Mouse (Mus musculus) adrenal gland, postnatal 10 days (tissue): Measurements from ENCODE around the gene Optn. TPM values are rescaled to one million over a fixed set of nuclear protein-coding genes. Genes with fewer than 3 reads are reported as not detected.

Experiments
- DNase-seq: peaks from one replicate; pipeline ENCODE4 v3.0.0; 2021; ENCODE audit warnings: mixed read lengths
- total RNA-seq, 2 experiments: library from RNA; stranded (reverse); gene quantifications; 2 replicates each; pipeline ENCODE4 v1.2.3; 2021

Gene Optn
- total RNA-seq, 2 experiments from 2014 or later, result 62.8 to 75.2 TPM

DNA sequence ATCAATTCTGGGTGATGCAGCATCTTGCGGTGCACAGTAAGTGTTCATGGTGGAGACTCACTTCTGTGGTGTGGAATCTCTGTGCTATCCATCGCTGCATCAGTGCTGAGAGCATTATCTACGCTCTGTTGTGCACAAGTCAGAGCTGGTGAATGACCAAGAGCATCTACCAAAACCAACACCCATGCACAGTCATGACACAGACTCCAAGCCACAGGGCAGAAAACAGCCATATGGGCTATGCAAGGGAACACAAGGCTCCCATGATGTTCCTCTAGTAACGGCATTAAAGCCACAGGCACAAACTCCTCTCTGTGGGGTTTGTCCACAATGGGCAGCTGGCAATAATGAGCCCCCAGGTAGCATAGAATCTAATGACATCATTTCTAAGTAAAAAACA is 34.0 kb downstream of the Optn start:
- no peak for DNase-seq

DNA sequence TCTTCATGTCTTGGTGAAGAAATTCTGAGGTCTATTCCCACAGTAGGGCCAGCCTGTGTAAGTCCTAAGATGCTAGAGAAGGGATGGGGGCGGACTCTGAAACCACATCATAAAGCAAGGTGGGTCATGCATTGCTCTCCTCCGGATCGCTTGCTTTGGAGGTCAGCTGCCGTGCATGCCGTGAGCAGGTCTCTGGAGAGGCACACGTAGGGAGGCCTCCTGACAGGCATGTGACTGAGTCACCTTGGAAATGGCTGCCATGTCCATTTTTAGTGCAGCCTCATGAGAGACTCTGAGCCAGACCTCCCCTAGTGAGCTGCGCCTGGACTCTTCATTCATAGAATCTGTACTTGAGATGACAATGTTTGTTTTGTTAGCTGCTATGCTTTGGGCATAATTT is 35.8 kb downstream of the Optn start:
- no peak for DNase-seq

DNA sequence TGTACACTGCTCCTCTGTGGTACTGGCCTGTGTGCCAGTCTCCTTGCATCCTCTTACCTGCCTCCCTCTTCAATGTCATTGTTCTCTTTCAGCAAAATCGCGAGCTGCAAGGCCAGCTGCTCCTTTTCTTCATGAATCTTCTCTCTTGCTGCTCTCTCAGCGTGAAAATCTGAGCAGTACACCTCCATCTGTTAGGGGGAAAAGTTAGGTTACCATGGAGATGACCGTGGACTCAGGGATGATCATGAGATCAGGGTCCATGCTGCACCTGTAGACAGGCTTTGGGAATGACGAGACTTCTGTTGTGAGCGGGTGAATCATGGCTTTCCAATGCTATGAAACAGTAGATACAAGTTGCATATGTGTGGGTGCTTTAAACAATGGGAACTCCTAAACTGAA is 36.8 kb downstream of the Optn start:
- DNase-seq, result no peak

DNA sequence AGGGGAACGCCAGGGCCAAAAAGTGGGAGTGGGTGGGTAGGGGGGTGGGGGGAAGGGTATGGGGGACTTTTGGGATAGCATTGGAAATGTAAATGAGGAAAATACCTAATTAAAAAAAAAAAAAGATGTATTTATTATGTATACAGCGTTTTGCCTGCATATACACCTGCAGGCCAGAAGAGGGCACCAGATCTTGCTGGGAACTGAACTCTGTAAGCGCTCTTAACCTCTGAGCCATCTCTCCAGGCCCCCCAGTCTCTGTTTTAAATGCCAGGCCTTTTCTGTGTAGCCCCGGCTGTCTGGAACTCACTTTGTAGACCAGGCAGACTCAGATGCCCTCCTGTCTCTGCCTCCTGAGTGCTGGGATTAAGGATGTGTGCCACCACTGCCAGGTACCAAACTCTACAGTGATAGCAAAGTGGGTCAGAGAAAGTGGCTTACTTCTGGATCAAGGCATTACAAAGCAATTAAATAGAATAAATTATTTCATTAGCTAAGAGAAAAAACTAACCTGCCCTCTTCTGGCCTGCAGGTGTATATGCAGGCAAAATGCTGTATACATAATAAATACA is 38.6 kb downstream of the Optn start:
- no peak for DNase-seq

DNA sequence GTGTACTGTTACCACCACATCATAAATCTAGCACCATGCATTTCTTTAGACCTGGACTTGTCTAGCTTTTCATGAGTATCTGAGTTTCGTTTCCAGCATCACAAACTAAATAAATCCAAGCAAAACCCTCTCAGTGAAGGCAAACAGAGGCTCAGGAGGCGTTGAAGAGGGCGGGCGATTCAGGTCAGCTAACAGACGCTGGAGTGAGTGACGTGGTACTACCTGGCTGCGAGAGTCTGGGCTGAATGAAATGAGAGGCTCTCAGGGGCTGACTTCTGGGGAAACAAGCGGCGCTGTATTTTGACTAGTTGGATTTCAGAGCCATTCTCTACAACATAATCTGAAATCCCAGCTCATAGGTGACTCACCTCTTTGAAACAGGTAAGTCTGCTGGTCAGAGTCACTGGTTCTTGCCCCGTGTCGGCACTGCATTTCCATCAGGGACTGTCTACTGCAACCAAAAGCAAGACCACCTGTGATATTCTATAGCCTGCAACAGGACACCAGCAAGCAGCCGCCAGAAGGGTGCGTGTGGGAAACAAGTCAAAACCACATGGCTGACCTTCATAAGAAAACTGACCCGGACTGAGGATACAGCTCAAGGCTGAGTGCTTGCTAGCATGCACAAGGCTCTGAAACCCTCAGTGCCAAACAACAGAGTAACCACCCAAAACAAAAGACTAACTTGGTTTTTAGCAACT is 40.0 kb downstream of the Optn start:
- peak; percentile 29 for DNase-seq

DNA sequence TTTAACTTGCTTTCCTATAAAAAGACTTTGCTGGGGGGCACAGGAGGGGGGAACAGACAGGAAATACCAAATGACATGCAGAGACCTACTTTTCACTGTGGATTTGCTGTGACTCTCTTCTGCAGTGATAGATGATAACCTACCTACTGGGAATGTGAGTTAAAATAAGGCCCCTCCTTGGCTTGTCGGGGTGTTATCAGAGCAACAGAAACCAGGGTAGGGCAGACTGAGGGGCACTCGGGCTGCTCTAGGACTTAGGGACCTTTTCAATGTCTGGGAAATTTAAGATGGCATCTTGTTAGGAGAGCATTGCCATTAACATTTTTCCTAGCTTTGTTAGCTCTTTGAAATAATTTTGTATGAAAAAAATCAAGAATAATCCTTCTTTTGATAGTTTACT is 40.6 kb downstream of the Optn start:
- DNase-seq, result no peak

DNA sequence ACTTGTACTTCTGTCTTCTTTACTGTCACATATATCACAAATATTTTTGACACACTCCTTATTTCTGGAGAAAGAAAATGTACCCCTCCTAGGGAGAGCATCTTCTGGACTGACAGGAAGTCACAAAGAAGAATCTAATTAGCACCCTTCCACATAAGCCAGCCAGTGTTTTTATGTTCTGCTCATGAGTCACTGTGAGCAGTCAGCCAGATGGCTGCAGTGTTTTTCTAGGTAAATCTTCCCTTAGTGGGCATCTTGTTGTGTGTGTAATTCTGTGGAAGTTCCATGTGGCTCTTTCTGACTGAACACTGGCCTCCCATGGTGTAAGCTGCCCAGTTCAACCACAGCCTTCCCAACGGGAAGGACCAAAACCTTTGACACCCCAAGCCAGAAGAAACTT is 44.1 kb downstream of the Optn start:
- DNase-seq, result no peak

DNA sequence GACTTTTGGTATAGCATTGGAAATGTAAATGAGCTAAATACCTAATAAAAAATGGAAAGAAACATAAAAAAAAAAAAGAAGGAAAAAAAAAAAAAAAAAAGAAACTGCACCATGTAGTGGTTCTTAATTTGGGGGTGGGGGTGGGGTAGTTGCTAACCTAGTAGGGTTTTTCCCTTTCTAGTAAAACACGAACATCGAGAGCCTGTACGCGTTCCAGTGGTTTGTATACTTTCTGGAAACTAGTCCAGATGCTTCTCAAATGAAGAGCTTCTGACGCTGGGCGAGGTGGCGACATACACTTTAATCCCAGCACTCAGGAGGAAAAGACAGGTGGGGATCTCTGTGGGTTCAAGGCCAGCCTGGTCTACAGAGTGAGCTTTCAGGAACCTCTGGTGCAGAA is 46.9 kb downstream of the Optn start:
- DNase-seq, result no peak

DNA sequence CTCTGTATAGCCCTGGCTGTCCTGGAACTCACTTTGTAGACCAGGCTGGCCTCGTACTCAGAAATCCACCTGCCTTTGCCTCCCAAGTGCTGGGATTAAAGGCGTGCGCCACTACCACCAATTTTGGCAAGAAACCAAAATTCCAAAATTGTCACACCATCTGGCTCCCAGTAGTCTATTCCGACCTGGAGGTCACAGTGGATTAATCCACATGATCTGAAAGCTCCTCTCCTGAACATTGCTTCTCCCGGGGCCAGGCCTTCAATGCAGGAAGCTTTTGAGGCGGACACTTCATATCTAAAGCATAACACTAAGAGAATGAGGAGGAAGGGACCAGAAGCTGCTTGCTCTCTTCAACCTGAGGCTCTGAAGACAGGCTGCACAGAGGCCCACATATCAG is 48.3 kb downstream of the Optn start:
- DNase-seq, result no peak

DNA sequence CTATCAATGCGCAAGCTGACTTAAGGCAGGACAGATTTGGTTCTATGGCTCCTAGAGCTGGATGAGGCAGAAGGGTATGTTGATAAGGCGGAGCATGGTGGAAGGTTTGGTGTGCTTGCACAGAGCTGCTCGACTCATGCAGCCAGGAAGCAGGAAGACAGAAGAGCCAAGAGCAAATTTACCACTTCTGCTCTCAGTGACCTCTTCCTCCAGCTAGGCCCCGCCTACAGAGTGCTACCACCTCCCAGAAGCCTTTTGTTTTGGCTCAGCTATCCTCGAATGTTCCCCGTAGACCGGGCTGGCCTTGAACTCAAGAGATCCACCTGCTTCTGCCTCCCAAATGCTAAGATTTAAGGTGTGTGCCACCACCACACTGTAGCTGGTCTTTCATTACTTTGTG is 49.2 kb downstream of the Optn start:
- peak; percentile 17 for DNase-seq

DNA sequence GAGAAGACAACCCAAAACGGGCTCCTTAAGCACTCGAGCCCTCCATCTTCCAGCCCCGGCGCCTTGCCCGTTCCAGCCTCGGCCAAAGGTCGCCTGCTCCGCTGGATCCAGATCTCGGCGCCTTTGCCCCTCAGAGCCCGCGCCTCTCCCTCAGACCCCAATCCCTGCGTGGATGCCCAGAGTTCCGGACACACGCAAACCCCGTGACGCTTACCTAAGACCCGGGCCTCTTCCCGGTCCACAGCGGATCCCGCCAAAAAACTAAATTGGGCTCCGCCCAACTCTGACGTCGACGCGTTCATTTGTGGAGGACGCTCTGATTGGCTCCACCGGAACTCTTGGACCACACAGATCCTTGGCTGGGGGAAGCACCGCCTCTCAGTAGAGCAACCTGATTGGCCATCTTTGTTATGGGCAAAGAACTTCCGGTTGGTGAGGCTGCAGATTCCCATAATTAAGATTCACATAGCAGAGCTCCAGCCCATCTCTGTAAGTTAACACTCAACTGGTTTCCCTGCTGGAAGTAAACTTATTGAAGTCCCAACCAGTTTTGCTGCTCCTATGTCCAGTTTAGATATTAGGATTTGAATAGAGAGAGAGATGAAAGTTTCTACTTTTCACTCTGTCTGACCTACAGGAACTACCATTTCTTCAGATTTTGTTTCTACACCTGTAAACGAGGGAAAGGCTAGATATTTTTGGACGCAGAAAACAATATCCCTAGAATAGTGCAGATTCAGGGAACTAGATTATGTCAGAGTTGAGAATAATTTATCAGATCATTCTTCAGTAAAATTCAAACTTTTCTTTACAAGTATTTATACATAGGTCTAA is 51.1 kb downstream of the Optn start, which contains the start of gene Mcm10:
Gene Mcm10 (minus strand): TSS at position 301 of the 834 bp plus-strand sequence.
- DNase-seq, result peak; percentile 94

DNA sequence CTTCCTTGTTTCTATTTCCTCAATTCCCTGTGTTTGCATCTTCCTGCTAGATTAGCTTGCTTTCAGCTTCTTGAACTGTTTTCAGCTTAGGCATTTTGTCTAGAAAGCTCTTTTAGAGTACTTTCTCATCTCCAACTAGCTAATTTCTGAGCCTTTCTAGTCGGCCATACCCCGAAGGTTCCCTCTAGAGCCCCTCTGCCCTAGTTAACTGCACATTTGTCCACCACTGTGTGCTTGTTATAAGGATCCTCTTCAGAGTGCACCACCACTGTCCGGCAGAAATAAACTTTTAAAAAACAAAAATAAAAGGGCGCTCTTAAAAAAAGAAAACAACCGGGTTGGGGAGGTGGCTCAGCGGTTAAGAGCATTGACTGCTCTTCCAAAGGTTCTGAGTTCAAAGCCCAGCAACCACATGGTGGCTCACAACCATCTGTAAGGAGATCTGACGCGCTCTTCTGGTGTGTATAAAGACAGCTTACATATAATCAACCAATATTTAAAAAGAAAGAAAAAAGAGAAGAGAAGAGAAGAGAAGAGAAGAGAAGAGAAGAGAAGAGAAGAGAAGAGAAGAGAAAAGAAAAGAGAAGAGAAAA is 51.9 kb downstream of the Optn start:
- DNase-seq, result no peak

DNA sequence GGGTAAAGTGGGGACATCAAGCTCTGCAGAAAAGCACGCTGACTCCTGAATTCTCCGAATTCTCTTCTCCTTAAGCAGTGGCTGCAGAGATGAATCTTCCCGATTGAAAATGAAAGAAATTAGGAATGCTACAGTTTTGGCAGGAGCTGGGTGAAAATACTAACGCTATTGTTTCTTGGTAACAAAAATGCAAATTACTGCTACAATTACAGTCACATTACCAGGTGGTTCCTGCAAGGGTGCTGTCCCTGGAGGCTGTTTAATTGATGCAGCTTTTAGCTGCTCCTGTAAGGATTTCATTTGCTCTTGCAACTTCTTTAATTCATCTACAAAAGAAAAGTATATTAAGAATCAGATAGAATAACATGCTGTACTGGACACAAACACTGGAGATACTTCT is 56.7 kb downstream of the Optn start:
- DNase-seq, result no peak

DNA sequence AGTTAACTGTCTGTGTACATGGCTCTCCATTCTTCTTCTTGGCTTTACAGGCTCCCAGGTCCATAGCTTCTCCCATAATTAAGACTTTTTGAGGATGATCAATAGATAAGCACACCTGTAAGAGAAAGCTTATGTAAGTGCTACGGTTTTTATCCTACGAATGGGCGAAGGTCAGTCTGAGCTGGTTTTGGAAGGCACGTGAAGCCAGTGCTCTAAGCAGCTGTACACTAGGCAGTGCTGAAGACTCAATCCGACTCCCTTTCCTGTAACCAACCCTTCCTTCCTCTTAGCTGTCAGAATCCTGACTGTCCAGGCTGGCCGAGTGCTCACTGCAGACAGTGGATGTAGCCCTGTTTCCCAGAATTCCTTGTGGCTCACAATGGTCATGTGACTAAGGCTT is 62.6 kb downstream of the Optn start:
- no peak for DNase-seq

DNA sequence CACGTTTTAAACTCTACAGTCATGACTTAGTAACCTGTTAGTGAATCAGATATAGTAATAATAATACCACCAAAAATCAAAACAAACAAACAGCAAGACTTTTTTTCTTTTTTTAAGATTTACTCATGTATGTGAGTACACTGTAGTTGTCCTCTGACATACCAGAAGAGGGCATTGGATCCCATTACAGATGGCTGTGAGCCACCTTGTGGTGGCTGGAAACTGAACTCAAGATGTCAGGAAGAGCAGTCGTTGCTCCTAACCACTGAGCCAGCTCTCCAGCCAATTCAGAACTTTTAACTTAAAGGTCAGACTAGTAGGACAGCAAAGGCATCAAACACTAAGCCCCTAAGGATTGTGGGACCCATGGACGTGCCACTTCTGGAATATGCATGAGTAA is 64.9 kb downstream of the Optn start:
- DNase-seq, result no peak

DNA sequence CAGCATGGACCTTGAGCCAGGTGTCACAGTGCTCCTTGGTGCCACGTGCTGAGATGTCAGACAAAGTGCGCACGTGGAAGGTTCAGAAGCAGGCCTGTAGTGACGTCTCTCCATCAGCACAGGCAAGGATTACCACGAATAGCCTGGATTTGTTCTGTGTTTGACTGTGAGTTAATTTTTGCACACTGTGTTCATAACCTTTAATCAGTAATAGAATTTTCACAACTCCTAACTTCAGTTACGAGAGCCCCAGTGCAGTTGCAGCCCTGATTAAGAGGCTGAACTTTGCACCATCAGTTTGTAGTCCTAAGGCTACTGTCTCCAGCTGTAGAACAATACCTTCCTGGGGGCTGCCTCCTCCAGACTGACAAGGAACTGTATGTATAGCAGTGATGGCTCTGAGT is 67.4 kb downstream of the Optn start:
- no peak for DNase-seq

DNA sequence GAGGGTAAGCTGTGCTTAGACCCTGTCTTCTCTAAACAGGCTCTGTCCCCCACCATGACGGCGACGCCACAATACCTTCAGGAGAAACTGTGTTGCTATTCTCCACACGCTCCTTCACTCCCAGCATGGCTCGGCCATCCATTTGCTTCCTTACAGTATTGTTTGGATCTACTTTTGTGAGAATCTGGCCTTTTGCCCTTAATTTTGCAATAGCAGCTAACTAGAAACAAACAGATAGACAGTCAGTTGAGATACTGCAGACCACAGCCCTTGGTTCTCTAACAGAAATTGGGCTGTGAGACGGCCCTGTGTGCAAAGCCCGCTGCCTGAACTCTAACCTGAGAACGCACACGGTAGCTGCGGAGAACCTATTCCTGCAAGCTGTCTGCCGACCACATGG is 68.2 kb downstream of the Optn start:
- DNase-seq, result no peak

DNA sequence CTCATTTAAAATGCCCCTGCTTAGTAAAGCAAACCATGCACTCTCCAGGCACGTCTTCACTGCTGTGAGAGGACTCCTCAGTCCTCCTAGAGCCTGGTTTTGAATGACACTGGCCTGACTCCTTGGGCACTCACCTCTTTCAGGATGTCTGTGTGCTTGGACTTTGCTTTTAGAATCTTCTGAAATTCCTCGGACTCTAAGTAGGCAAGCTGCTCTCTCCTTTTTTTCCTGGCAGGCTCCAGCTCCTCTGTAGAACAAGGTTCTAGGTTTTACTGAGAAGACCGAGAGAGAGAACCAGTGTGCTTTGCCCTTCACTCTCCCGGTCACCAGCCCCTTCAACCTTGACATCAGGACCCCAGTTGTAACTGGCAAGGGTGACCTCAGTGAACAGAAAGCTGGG is 69.4 kb downstream of the Optn start:
- no peak for DNase-seq

DNA sequence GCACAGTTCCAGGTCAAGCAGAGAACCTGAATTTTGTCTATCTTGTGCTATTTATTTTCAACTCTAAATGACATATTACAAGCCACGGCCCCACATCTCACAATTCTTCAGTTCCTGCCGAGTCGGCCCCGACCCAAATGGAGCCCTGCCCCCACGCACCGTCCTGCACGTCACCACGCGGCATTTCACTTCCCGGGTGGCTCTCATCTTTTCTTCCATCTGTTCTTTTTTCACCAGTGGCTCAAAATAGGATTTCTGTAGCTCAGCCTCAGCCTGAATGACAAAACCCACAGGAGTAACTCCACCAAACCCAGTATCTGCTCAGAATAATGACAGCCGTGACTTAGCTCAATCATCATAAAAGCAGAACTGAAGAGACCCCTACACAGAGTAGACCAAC is 70.3 kb downstream of the Optn start:
- no peak for DNase-seq

DNA sequence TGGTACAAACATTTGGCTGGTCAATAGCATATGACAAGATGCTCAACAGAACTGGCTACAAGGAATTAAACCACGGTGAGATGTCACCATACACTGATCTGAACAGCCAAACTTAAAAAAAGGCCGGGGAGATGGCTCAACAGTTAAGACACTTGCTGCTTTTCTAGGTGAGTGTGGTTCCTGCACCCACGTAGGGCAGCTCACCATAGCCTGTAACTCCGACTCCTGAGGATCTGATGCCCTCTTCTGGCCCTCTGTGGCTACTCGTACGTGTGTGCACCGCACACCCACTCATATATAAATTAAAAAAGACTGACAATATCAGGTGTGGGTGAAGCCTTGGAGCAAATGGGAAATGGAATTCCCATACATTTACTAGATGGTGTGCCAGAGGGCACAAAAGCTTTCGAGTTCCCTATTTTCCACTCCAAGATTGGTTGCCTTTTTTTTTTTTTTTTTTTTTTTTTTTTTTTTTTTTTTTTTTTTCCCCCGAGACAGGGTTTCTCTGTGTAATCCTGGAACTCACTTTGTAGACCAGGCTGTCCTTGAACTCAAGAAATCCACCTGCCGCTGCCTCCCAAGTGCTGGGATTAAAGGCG is 74.9 kb downstream of the Optn start:
- no peak for DNase-seq

DNA sequence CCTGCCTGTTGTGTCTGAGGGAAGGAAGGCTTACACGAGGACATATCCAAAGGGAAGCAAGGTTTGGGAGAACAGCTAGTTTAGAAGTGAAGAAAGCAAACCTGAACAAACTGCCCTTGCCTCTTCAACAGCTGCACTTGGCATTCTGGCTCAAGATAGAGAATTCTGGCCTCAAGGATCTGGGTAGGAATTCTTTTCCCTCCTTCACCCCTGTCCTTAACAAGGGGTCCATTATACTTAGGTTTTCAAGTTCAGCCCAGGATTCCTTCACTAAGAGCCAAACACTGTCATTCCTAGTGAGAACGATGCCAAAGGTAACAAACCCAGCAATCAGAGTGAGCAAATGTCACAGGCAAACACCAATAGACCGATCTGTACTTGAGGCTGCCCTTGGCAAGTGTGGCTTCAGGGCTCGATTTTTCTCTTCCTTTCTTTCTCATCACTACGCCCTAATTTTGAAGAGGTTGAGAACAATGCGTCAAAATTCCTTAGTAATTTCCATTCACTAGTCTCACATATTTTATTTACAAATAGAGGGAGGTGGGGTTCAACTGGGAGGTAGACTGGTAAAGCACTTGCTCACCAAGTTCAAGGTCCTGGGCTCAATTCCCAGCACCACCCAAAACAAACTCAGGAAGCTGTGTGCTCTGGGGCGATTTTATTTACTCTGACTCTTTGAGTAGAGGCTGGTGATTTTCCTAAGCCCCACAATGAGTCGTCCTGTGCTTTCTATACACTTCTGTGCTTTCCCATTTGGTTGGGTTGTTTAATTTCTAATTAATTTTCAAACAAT is 76.3 kb downstream of the Optn start:
- DNase-seq, result no peak

DNA sequence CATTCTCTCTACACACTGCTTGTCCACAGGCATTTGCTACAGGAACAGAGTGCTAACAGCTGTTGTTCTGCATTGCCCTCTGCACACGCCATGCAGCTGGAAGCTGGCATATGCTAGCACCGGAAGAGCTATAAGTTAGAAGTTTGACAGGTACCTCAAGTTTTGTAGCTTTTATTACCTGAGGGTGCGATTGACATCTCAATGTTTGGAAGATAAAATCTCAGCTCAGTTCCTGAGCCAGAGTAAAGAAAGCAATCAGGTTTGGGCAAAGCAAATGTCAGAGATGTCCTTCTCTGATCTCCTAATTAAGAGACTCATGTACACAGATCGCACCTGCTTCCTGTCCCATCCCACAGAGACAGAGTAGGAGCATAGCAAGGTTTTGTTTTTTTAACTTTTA is 77.1 kb downstream of the Optn start:
- no peak for DNase-seq
